Comparison of ENCODE assay signal across 8 mouse cellular contexts in genomic region chr10:24711071-24711470, GRCm38 (mm10). TPM values are rescaled to one million over a fixed set of nuclear protein-coding genes. Genes with fewer than 3 reads are reported as not detected.
A peak's percentile ranks its signal among the peaks of the same experiment; 100 is the strongest.
DNase-seq lines count a peak whose midpoint lies in the region; ATAC-seq and TF ChIP-seq lines count a peak whose summit lies in the region.

No protein-coding gene starts in this region.

- no peak for TF ChIP-seq CTCF in lung, adult 2 months (IDR thresholded peaks at IDR 0.05; ENCODE audit: insufficient read depth, low read length)

- H3K4me2 ChIP-seq in embryonic facial prominence, embryonic 12.5 days (replicated peaks): peak overlapping the region; percentile 99
- peak overlapping the region; percentile 87 for H3K4me2 ChIP-seq in intestine, embryonic 14.5 days (ENCODE audit: low read length)

- 0 out of 2 replicates have a peak, but pooled peaks cover 3% of the 10 kb centered on the region for H3K4me1 ChIP-seq in lung, adult 2 months (ENCODE audit: control insufficient read depth, insufficient read depth, low read length)
- H3K4me1 ChIP-seq in embryonic facial prominence, embryonic 12.5 days: no peaks in the 10 kb centered on the region
- H3K4me1 ChIP-seq in intestine, embryonic 14.5 days (replicated peaks; ENCODE audit: control insufficient read depth, insufficient read depth, low read length): peaks cover 8% of the 10 kb centered on the region; the same call in 1 of the 2 replicates
- peaks cover 16% of the 10 kb centered on the region for H3K4me1 ChIP-seq in midbrain, embryonic 10.5 days

- H3K27me3 ChIP-seq in embryonic facial prominence, embryonic 12.5 days: peaks cover 25% of the 10 kb centered on the region
- H3K27me3 ChIP-seq in intestine, embryonic 14.5 days (replicated peaks; ENCODE audit: control insufficient read depth, insufficient read depth, low read length): peaks cover 6% of the 10 kb centered on the region; the same call in 1 of the 2 replicates
- H3K27me3 ChIP-seq in midbrain, embryonic 10.5 days (ENCODE audit: low read depth, poor library complexity, severe bottlenecking): peaks cover 50% of the 10 kb centered on the region

- no peak for TF ChIP-seq POLR2A in lung, adult 2 months (IDR thresholded peaks at IDR 0.05; ENCODE audit: borderline replicate concordance, extremely low read depth, low read depth, low read length)

- no peaks in the 10 kb centered on the region for H3K9me3 ChIP-seq in embryonic facial prominence, embryonic 12.5 days
- H3K9me3 ChIP-seq in intestine, embryonic 14.5 days (ENCODE audit: control insufficient read depth, low read length): no peaks in the 10 kb centered on the region
- H3K9me3 ChIP-seq in midbrain, embryonic 10.5 days (replicated peaks): no peaks in the 10 kb centered on the region

- H3K27ac ChIP-seq in embryonic facial prominence, embryonic 12.5 days: no peak overlapping the region
- no peak overlapping the region for H3K27ac ChIP-seq in intestine, embryonic 14.5 days (ENCODE audit: low read depth)
- H3K27ac ChIP-seq in midbrain, embryonic 10.5 days (replicated peaks): no peak overlapping the region

- WGBS in lung, adult 2 months: 24% methylated on average over 10 of the region's 10 CpGs
- WGBS in embryonic facial prominence, embryonic 12.5 days: 19% methylated on average over 10 of the region's 10 CpGs
- WGBS in intestine, embryonic 14.5 days: 14% methylated on average over 10 of the region's 10 CpGs
- 25% methylated on average over 10 of the region's 10 CpGs for WGBS in midbrain, embryonic 10.5 days

- no peak for DNase-seq in lung, adult 2 months
- DNase-seq in lung, postnatal 10 days: no peak
- peak; percentile 61 for DNase-seq in intestine, embryonic 14.5 days (ENCODE audit: low spot score)
- peak; percentile 25 for DNase-seq in midbrain, embryonic 10.5 days (ENCODE audit: low spot score)
- no peak for DNase-seq in layer of hippocampus, postnatal 36 days
- no peak for DNase-seq in cerebellum, postnatal 4 days (ENCODE audit: low spot score in 2 of 2)
- no peak for DNase-seq in frontal cortex, postnatal 10 days (ENCODE audit: low spot score in 2 of 2)

- ATAC-seq in embryonic facial prominence, embryonic 12.5 days (ENCODE audit: insufficient number of reproducible peaks, insufficient read depth, low FRiP score, low TSS enrichment): no peak
- ATAC-seq in intestine, embryonic 14.5 days (replicated peaks; ENCODE audit: low FRiP score, low TSS enrichment, low read depth): no peak; the same call in 1 of the 2 replicates

- H3K4me3 ChIP-seq in lung, adult 2 months (replicated peaks; ENCODE audit: extremely low read depth, low read depth, low read length): peak overlapping the region; percentile 82
- peak overlapping the region; percentile 62 for H3K4me3 ChIP-seq in embryonic facial prominence, embryonic 12.5 days
- H3K4me3 ChIP-seq in intestine, embryonic 14.5 days (ENCODE audit: low read depth, low read length): peak overlapping the region; percentile 59
- peak overlapping the region; percentile 74 for H3K4me3 ChIP-seq in midbrain, embryonic 10.5 days

- H3K36me3 ChIP-seq in embryonic facial prominence, embryonic 12.5 days: no peaks in the 10 kb centered on the region
- H3K36me3 ChIP-seq in intestine, embryonic 14.5 days (ENCODE audit: control insufficient read depth, insufficient read depth, low read length): no peaks in the 10 kb centered on the region
- H3K36me3 ChIP-seq in midbrain, embryonic 10.5 days: no peaks in the 10 kb centered on the region

- 0 out of 2 replicates have a peak overlapping the region, but pooled peaks have one; percentile 55 for H3K9ac ChIP-seq in embryonic facial prominence, embryonic 12.5 days
- peak overlapping the region; percentile 59 for H3K9ac ChIP-seq in intestine, embryonic 14.5 days (ENCODE audit: low read length)

RNA-seq across cellular contexts. Expression of gene Enpp1, which starts 0.9 kb away (rescaled TPM):
- polyA plus RNA-seq in lung, adult 2 months (2012; rRNA removed): 1.2 and 2.4 TPM in 2 replicates
- polyA plus RNA-seq in embryonic facial prominence, embryonic 12.5 days (2016; fragmentation: Nextera tagmentation; extraction: Ambion mirVana): 1.6 and 1.9 TPM in 2 replicates
- 9.6 and 10.5 TPM in 2 replicates for polyA plus RNA-seq in intestine, embryonic 14.5 days (2014; fragmentation: Nextera tagmentation; extraction: Ambion mirVana)
- 0.36 and 0.92 TPM in 2 replicates for polyA plus RNA-seq in midbrain, embryonic 10.5 days (2016; fragmentation: Nextera tagmentation; extraction: Ambion mirVana)
- 1 to 10 TPM; 3.2 to 4.0 TPM for total RNA-seq in layer of hippocampus, postnatal 36 days (2021)

Comparison
In these comparisons a context has a peak if more than half of its experiments do, and no peak if none do; other contexts are left out.
1. DNase-seq: peak in intestine, embryonic 14.5 days (single experiment) and midbrain, embryonic 10.5 days (single experiment); none in lung, adult 2 months (single experiment), lung, postnatal 10 days (single experiment), layer of hippocampus, postnatal 36 days (0 of 2), cerebellum, postnatal 4 days (0 of 2) and frontal cortex, postnatal 10 days (0 of 2).
2. Peak in every context shown above with its lines, with median percentiles within 50 percentile points of each other: H3K4me3 ChIP-seq.